Mouse (Mus musculus): Measurements from ENCODE around the gene Car10. TPM values are rescaled to one million over a fixed set of nuclear protein-coding genes. Genes with fewer than 3 reads are reported as not detected.

Gene Car10
- polyA plus RNA-seq (2012; rRNA removed): not detected in 2 replicates

DNA sequence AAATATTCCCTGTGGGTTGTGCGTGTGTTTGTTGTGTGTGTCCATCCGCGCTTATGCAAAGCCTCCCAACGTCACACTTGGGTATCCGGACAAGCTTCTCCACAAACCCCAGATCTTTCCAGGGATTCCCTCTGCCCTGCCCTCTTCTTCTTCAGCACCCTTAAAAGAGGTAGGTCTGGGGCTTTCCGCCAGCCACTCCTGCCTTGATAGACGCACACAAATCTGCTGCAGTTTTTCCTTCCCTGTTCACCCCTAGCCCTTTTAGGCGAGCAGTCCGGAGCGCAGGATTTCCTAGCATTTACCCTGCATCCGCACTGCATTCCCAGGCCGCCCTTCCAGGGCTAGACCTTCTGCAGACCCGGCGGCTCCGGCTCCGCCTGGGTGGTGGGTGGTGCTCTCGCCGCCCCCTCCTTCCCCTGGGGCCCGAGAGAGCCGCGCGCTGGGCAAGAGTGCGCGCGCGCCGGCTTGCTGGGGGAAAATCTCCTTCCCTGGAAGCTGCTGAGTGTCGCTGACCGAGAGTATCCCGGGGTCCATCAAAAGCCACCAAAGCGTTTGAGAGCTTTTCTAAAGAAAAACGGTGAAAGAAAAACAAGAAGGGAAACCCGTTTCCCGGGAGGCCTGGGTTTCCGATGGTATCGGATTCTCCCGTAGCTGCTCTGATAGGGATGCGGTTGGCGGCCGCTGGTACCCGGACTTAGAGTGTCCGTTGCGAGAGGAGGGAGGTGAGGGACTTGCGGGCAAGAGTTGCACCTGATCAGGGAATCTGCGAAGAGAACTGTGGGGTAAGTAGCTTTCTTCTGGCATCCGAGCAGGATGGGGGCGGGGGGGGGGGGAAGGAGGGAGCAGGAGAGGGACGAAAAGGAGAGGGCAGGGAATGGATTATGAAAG, at the start of gene Car10:
Gene Car10, plus strand, starts transcription at position 88 of the 888 bp plus-strand sequence.
- 3% methylated on average over 47 of the region's 48 CpGs for WGBS
- DNase-seq (ENCODE audit: low read depth, low spot score): no peak

DNA sequence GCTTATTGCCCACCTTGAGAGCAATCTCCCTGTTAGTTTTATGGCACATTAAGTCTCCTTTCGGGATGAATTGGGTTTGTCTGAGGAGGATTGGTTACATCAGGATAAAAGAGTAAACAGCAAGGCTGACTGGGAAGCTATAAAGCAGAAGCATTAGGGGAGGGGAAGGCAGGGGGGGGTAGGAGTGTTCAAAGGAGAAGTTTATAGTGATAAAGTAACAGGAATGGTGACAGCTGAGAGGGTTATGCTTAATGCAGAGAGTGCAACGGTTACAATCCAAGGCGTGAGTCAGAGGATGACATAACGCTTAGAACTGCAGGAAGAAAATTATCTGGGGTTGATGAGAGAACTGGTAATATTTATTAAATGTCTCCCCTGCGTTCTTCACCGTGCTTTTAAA, 32.8 kb upstream of the Car10 start:
- whole genome bisulfite sequencing: 7% methylated on average over 6 of the region's 6 CpGs
- DNase-seq (ENCODE audit: low read depth, low spot score): peak; percentile 2

DNA sequence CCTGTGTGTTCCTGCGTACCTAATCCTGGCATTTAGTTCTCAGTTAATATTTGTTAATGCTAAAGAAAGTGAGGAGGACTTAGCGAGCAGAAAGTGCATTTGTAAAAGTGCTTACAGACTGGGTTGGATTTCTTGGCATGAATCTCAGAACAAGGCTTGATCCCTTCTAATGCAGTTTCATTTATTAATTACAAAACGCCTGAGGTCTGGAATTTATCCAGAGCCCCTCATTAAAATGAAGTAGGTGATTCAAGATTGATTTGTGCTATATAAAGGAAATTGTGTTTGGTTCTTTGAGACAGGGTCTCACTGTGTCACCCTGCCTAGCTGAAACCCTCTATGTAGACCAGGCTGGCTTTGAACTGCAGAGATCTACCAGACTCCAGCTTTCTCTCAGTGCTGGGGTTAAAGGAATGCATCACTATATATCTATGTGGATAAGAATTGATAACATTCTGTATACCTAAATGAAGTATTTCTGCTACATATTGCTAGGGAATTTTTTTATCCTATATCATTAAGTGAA, 32.1 kb upstream of the Car10 start:
- WGBS: 44% methylated on average over 3 of the region's 3 CpGs
- DNase-seq (ENCODE audit: low read depth, low spot score): no peak

DNA sequence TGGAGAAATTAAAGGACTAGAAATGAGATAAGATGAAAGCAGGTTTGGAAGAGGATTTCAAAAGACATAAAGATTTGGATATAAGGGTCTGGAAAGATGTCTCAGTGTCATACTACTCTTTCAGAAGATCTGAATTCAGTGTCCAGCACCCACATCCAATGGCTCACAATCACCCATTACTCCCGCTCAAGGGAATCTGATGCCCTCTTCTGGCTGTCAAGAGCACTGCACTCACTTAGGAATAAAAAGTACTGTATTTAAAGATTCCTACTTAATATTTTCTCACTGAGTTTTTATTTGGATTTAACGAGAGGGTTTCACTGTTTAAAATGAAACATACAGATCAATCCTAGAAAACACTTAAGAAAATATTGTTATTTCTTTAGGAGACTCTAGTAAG, 2.2 kb upstream of the Car10 start:
- 9% methylated on average over 2 of the region's 2 CpGs for WGBS
- DNase-seq (ENCODE audit: low read depth, low spot score): no peak

DNA sequence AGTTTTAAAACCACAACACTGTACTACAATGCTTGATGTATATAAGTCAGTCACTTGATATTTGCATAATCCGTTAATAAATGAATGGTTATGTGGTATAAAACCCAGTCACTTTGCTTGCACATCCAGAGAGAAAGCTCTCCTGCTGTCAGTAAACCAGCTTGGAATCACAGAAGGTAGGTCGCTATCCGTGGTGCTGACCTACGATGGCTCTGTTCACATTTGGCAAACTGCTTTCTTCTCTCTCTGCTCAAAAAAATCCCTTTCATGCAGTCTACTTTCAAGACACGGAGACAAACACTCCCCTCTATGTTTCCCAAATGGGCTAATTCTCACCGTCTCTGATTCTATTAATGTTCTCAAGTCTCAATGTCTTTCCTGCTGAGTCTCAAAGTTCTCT, 827 bp upstream of the Car10 start:
- no peak for DNase-seq (ENCODE audit: low read depth, low spot score)
- 2% methylated on average over 6 of the region's 6 CpGs for WGBS

DNA sequence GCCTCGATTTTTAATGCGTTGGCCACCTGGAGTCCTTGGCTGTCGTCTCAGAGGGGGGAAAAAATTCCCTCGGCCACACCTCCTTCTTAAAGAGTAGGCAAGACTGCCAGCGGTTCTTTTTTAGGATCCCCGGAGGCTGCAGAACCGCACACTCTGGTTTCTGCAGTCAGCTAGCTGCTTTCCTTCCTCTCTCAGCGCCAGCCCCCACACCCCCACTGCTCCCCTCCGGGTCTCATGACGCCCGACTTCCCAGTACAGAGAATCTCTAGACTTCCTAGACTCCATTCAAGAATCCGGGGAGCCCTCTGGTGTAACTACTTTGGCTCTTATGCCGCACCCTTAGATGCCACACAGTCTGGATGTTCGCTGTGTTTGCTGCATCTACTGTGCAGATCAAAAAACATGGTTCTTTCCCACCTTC, 387 bp upstream of the Car10 start:
- WGBS: 9% methylated on average over 14 of the region's 14 CpGs

DNA sequence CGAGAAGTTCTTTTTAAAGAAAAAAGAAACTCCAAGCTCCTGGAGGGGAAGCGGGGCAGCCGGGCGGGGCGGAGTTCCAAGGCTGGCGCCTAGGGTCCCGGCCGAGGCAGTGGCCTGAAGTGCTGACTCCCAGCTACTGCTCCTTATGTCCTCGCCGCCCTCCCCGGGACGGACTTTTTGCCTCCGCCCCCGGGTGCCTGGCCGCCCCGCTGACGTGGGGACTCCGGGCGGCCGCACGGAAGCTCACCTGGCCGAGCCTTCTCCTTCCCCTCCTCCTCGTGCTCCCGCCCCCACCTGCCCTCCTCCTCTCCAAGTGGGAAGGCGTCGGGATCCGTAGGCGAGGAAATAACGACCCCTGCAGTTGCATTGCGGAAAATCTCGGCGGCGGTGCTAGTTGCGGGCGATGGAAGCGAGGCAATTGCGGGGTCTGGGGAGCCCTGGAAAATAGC, 1.1 kb downstream of the Car10 start:
- under 1% methylated on average over 37 of the region's 37 CpGs for WGBS
- no peak for DNase-seq (ENCODE audit: low read depth, low spot score)

More for the DNA sequence above, 387 bp upstream of the Car10 start:
- no peak for DNase-seq (ENCODE audit: low read depth, low spot score)

DNA sequence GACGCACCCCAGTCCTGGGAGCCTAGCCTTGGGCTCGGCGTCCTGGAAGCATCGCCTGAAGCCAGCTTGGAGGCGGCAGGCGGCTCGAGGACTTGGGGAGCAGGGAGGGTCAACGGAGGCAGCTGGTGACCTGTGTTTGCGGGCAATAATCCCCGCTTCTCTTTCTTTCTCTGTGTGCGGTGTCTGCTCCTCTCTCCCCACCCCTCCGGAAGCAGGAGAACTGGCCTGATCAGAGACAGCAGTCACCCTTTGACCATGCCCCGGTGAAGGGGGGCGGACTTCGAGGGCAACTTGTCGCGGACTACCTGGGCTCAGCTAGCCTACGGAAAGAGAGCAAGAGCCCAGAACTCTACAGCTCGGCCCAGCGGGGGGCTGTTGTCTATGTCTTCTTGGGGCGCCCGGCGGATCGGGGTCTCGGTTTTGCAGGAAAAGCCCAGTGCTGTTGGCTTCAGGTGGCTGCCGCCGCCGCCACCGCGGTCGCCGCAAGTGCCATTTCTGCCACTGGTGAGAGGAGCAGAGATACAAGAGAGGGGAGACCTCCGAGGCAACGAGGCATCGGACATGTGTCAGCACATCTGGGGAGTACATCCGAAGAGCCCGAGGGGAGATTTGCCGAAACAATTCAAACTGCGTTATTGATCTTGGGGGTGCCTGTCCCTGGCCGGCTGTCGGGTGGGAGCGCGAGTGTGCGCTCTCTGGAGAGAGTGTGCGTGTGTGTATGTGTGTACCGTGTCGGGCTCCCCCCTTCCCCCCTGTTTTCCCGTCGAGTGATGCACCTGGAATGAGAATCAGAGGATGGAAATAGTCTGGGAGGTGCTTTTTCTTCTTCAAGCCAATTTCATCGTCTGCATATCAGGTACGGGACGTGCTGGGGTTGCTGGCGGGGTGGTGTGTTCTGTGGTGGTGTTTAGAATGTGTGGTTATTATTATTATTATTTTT, 1.9 kb downstream of the Car10 start:
- 2% methylated on average over 53 of the region's 53 CpGs for WGBS
- DNase-seq (ENCODE audit: low read depth, low spot score): no peak

DNA sequence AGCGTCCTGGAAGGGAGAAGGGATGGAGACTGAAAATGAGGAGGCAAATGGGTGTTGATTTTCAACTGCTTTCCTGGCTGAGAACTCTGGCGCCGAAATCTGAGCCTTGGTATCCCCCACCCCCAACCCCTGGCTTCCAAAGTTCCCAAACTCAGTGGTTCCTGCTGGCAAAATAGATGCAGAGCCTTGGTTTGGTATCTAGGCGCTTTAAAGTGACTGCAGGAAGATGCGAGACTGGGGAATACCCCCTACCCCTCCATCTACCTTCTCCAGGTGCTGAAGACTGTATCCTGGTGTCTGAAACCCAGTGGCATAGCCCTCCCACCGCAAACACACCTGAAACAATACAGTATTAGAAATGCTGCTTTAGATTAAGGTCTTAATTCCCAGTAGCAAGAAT, 2.8 kb downstream of the Car10 start:
- no peak for DNase-seq (ENCODE audit: low read depth, low spot score)
- WGBS: under 1% methylated on average over 6 of the region's 6 CpGs

DNA sequence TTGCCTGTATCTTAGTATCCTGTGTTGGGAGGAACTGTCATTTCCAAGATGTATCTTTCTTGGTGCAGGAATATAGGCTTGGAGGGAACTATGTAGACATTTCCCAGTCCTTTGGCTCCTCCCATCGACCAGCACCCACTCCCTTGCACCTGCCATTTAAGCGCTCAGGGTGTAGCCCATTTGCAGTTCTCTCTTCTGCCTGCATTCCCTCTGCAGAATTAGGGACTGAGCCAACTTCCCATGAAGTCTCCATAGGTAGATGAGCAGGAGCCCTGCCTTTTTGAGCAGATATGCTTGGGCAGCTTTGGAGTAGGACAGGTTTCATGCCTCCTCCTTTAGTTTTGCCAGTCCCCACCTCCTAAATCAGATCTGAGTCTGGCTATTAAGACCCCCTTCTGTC, 3.3 kb downstream of the Car10 start:
- no peak for DNase-seq (ENCODE audit: low read depth, low spot score)
- WGBS: 4% methylated on average over 2 of the region's 2 CpGs

DNA sequence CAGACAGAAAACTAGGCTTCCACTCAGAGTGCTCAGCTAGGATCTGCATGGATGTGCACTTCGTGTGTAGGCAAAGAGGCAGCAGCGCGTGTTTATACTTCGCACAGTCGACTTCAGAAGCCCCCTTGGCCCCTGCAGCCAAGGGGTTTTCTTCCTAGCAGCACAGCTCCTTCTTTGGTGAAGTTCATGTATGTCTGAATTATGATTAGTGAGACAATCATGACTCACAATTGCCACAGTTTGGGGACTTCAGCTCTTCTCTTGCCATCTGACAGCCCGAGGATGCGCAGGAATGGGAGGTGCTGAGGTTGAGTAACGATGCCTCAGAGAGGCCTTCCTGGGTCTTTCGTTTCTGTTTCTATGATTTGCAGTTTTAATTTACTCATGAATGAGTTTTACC, 4.5 kb downstream of the Car10 start:
- no peak for DNase-seq (ENCODE audit: low read depth, low spot score)
- WGBS: 79% methylated on average over 9 of the region's 9 CpGs

DNA sequence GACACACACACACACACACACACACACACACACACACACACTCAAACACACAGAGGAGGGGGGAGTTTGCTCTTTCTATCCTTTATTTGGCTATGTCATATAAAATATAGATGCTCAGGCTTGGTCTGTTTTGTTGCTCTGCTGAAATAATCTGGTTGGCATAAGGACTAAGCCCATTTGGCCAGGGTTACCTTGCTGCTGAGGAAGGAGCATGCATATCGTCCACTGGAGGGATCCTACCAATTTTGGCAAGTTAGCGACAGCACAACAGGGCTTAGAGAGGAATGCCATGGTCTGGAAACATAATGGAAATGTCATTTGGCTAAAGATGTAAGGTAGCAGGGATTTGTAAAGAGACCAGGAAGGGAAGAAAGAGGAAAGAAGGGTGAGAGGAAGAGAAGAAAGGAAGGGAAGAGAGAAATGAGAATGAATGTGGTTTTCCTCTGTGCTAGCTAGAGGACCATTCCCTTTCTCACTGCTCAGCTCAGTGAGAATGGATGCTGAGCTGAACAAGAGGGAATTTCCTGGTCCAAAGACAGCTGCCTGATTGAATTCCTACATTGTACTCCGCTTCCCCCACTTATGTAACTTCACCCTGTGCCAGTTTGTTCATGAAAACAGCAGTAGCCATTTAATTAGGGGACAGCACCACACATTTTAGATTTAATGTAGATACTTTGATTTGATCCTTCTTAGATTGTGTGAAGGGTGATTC, 5.4 kb downstream of the Car10 start:
- 57% methylated on average over 3 of the region's 3 CpGs for WGBS
- no peak for DNase-seq (ENCODE audit: low read depth, low spot score)

DNA sequence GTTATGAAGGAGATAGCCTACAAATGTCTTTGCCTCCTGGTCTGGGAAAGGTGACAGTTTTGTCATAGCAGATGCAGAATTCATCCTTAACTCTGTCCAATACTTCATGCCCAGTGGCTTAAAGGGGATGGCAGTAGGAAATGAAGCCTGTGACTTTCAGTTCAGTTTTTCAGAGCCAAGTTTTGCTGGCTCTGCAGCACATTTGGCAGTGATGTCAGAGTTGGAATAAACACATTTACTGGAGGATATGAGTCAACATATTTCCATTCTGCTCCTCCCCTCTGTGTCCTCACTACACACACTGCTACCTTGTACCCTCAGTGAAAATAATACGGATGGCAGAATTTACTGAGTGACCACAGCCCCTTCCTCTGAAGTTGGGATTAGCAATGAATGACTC, 11.6 kb downstream of the Car10 start:
- no peak for DNase-seq (ENCODE audit: low read depth, low spot score)
- 38% methylated on average over 1 of the region's 1 CpGs for WGBS

DNA sequence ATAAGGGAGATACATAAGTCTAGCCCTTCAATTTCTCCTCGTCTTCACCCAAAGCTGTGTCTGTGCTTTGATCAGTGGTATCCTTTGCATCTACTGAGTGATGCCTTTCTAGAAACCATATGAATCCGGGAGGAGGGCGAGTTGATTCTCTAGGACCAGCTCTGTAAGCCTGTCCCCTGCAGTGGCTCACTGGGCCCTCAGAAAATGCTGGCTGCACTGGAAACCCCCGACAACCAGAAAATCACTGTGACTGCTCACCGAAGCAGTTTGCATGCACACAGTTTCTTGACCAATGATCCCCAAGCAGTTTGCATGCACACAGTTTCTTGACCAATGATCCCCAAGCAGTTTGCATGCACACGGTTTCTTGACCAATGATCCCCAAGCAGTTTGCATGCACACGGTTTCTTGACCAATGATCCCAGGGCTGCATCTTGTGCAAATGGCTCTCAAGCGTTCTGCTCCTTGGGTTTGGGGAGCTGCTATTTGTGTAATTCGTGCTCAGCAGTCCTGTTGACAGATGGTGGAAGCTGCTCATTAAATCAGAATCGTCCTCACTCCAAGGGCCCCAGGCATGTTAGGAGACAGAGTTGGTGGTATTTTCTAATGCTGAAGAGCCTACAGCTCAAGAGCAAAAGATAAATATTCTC, 23.1 kb downstream of the Car10 start:
- 71% methylated on average over 10 of the region's 10 CpGs for WGBS

DNA sequence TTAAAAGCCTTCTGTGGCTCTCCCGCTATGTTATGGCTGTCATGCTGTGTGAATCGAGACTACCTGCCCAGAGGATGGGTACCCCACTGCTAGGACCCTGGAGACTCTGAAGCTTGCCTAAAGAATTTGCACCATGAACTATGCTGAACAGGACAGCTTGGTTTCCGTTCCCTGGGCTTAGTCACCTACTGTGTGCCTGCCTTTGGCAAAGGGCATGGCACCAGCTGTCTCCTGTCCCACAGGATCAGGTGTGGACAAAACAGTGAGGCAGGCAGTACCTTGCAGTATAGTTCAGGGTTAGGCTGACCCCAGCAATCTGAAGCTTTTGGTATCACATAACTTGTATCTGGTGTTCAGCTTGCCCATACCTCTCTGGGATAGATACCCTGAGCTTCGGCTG, 25.9 kb downstream of the Car10 start:
- no peak for DNase-seq (ENCODE audit: low read depth, low spot score)
- WGBS: 71% methylated on average over 4 of the region's 4 CpGs

More for the DNA sequence above, 23.1 kb downstream of the Car10 start:
- DNase-seq (ENCODE audit: low read depth, low spot score): no peak

DNA sequence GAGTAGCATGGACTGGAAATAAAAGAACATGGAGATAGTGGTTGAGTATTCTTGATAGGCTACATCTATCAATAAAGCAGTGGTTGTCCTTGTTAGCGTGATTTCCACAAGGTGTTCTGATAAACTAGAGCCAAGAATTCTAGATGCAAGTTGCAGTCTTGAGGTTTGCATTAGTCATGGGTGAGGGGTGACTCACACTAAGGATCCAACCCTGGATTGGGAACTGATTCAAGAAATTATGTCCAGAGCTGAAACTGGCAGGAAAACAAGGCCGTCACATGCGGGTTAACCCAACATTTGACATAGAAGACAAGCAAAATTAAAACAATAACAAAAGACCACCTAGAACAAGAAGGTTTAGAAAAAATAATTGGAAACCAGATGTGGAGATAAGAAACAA, 28.6 kb downstream of the Car10 start:
- WGBS: 87% methylated on average over 3 of the region's 3 CpGs
- no peak for DNase-seq (ENCODE audit: low read depth, low spot score)

DNA sequence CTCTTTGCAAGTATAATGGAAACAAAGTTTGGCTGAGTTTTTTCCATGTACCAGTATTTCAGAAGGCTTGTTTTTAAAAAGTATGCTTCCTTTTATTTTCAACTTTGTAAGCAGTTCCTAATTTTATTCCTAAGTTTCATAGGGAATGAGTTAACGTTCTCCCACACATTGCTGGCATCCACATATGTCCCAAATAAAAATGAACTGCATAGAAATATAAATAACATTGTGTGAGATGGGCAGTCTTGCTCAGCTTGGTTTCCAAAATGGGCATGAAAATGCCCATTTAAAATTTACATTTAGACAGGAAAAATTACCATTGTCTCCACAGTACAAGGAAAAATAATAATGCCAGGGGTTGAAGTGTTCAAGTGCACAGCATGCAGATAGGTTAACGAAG, 30.7 kb downstream of the Car10 start:
- no peak for DNase-seq (ENCODE audit: low read depth, low spot score)
- 62% methylated on average over 2 of the region's 2 CpGs for WGBS

DNA sequence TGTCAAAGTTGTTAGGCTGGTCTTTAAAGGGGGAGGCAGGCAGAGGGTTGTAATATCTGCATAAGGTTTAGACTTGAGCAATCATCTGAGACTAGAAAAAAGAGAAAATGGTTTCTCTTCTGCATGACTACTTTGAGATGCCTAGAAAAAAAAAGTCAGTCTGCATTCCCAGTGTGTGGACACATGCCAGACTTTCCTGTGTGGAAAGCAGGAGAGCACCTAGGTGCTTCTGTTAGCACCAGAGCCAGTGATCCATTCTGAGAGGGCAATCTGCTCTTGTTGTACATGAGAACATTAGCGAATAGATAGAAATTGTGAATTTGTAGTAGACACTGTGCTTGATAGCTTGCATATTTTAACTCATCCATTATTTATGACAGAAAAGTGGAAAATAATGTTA, 40.0 kb downstream of the Car10 start:
- DNase-seq (ENCODE audit: low read depth, low spot score): no peak
- WGBS: 84% methylated on average over 1 of the region's 1 CpGs

DNA sequence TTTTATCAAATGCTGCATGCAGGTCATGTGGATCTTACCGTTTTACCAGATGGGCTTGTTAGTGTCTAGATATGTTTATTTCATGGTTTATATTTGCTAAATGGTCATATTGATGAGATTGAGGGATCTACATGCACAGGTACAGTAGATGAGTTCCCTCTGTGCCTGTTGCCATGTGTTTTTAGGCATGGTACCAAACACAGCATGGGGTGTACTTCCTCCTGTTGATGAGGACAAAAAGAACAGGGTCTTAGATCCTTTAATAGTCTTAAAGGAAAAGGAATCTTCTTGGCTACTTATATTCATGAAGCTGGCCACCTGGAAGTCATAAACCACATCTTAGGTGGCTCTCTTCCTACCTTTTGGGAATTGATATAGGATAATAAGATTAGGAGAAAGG, 43.9 kb downstream of the Car10 start:
- WGBS: 63% methylated on average over 1 of the region's 1 CpGs
- DNase-seq (ENCODE audit: low read depth, low spot score): no peak

All from large intestine, adult 2 months (tissue).